Mouse (Mus musculus): ENCODE measurements around the gene P2ry12. TPM values are rescaled to one million over a fixed set of nuclear protein-coding genes. Genes with fewer than 3 reads are reported as not detected.

P2ry12 gene
- total RNA-seq (2022), result 1 to 10 TPM; 1.2 to 5.1 (median 4.4) TPM

- DNase-seq (ENCODE audit: low spot score), result peak; percentile 21
Observed at GRCm38 (mm10) chr3:59262704-59263103, at the start of gene P2ry12. TSS of gene P2ry12 (minus strand) at chr3:59262871.

DNA sequence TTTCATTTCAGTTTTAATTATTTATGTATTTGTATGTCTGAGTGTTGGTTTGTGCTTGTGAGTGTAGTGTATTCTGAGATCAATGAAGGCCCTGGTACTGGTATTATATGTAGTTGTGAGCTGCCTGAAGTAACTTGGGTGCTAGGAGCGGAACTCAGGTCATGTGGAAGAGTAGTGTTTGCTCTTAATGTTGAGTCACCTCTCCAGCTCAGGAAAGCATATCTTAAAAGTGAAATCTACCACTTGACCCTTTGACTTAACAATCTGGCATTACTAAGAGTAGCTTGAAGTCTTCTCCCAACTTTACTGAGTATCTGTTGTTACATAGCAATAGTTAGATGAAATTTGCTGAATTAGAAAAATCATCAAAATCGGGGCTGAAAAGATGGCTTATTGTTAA, 42.8 kb upstream of the P2ry12 start:
- DNase-seq (ENCODE audit: low spot score), result no peak

GRCm38 (mm10) chr3:59304944-59305343, 42.3 kb upstream of the P2ry12 start:
- no peak for DNase-seq (ENCODE audit: low spot score)

- no peak for DNase-seq (ENCODE audit: low spot score)
Observed at GRCm38 (mm10) chr3:59297653-59298052, 35.0 kb upstream of the P2ry12 start.

DNA sequence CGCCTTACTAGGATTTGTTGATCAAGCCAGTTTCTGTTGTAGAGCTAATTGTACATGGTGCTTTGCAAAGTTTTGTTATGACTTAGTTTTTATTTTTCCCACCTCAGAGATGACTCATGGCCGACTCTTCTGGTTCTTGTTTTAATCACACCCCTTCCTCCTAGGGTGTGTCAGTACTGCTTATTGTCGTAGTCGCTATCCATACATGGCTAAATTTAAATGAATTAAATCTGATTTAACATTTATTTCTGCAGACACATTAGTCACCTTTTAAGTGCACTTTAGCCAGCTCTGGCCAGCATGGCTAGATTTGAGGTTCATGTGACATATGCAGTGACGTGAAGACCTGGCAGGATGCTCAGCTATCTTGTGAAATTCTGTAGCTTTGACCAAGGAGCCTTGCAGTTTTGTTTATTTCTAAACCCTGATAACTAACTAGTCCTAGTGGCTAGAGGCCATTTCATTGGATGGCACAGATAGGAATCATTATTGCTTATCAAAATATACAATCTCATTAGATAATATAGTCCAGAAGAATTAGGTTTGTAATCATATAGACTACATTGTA, 34.0 kb upstream of the P2ry12 start:
- no peak for DNase-seq (ENCODE audit: low spot score)

GRCm38 (mm10) chr3:59295699-59296562, 33.3 kb upstream of the P2ry12 start:
- no peak for DNase-seq (ENCODE audit: low spot score)

DNA sequence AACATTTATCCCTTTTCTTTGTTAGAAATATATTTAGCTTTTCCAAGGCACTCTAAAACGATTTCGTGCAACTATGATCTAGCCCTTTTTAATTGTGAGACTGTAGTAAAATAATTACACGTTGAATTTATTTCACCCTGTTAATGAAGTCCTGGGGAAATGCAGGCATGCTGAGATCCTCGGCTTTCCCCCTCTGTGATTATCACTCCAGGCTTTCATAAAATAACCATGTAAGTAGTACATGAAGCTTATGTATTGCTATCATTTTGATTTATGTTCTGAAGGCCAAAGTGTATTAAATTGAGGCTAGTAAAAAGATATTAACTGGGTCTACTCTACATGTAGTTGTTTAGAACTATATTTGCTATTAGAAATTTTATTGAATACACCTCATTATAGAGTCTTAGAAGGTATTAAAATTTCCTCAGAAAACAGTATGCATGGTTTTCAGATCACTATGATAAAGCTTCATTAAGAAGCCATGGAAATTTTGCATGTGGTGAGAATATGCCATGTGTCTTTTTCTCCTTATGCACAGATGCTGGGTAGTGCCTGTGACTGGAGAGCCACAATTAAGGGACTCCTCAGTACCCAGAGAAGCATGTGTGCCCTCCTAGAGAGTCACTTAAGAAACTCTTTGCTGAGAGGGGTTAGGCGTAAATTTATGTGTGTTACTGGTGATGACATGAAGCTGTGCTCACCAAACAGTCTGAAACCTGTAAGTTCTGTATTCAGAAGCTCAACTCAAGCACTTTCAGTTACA, 30.9 kb upstream of the P2ry12 start:
- DNase-seq (ENCODE audit: low spot score), result no peak

- no peak for DNase-seq (ENCODE audit: low spot score)
Observed at GRCm38 (mm10) chr3:59290551-59290950, 27.9 kb upstream of the P2ry12 start.

GRCm38 (mm10) chr3:59278620-59279019, 15.9 kb upstream of the P2ry12 start:
- no peak for DNase-seq (ENCODE audit: low spot score)

- DNase-seq (ENCODE audit: low spot score), result no peak
Observed at GRCm38 (mm10) chr3:59278254-59278533, 15.5 kb upstream of the P2ry12 start.

GRCm38 (mm10) chr3:59277502-59278253, 15.0 kb upstream of the P2ry12 start:
- DNase-seq (ENCODE audit: low spot score), result no peak

DNA sequence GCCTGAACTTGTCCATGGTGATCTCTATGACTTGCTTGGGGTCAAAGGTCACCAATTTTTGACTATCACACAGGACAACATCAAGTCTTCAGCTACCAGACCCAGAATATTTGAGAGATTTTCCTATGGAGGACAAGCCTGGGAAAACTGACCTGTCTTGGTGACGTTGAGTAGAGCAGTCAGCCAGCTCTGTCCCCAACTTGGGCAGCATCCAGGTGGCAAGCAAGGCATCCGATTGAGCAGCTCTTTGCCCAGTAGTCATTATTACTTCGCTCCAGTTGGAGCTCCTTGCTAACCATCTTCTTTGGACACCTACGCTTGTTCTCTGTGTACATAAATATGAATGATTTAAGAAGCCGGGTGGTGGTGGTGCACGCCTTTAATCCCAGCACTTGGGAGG, 8.1 kb upstream of the P2ry12 start:
- no peak for DNase-seq (ENCODE audit: low spot score)

DNA sequence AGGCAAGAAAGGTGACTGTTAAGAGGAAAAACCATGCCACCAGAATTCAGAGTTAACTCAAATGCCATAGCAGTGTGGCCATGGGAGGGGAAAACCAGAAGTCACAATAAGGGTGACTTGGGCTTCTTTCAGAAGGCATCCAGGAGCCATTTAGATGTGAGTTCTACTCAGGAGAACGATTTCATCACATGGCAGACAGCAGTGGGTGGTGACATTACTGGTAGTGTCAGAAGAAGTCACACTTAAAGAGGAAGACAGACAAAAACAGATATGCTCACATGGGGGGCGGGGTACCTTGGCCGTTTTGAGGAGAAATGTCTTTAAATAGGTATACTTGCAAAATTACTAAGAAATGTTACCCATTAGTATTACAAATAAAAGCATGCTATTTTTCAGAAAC, 1.3 kb upstream of the P2ry12 start:
- DNase-seq (ENCODE audit: low spot score), result no peak

DNA sequence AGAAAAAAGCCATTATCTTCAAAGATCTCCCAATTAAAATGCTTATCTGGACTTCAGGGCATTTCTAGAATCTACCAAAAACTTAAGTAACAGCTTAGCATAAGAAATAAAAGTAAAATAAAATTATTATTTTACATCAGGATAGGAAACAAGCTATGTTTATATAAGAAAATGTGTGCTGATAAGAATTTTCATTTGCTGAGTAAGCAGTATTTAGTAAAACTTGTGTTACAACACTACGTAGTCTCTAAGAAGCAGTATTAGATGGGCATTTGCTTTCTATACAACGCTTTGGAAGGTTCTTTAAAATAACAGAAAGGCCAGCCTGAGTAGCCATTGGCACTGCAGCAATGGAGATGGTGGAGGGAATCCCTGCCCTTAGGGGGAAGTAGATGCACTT, 746 bp upstream of the P2ry12 start:
- no peak for DNase-seq (ENCODE audit: low spot score)

DNA sequence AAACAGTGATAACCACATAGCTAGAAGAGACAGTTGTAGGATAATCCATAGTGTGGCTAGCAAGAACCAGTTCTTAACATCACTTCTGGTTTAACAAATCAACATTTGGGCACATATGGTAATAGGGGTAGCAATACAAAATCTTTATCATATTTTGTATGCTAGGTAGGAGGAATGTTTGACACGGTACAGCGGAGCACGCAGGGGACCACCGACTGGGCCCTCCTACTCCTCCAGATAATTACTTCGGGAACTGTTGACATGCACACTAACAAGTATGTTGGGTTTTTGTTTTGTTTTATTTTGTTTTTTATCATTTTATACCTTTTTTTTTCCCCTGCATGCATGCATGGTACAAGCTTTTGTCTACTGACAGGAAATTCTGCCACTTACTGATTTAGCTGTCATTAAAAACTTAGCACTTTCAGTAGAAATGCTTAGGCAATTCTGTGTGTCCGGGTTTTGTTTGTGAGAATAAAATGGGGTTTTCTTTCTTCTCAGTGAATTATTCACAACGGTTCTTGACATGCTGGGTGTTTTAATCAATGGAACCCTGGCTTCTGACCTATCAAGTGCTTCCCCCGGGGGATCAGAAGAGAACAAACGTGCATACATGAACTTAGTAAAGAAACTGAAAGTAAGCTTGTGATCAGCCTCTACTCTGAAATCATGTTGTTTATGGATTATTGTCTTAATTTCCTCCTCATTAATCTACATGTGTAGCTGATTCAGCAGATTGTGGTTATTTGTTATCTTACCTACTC, 780 bp downstream of the P2ry12 start:
- DNase-seq (ENCODE audit: low spot score), result no peak

DNA sequence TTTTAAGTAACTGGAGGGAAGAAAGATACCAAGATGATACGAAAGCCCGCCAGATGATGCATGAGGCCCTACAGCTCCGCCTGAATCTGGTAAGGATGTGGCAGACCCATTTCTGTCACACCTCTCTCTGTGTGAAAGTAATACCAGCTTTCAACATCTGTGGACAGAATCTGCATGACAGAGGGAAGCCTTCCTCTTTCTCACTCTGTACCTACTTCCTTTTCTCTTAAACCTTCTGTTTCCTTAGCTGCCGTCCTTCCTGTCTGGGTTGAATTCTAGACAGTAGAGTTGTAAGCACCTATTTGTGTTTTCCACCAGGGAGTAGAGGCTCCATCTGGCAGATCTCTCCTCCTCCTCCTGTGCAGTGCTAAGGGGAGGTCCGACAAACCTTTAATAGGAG, 1.9 kb downstream of the P2ry12 start:
- DNase-seq (ENCODE audit: low spot score), result no peak

DNA sequence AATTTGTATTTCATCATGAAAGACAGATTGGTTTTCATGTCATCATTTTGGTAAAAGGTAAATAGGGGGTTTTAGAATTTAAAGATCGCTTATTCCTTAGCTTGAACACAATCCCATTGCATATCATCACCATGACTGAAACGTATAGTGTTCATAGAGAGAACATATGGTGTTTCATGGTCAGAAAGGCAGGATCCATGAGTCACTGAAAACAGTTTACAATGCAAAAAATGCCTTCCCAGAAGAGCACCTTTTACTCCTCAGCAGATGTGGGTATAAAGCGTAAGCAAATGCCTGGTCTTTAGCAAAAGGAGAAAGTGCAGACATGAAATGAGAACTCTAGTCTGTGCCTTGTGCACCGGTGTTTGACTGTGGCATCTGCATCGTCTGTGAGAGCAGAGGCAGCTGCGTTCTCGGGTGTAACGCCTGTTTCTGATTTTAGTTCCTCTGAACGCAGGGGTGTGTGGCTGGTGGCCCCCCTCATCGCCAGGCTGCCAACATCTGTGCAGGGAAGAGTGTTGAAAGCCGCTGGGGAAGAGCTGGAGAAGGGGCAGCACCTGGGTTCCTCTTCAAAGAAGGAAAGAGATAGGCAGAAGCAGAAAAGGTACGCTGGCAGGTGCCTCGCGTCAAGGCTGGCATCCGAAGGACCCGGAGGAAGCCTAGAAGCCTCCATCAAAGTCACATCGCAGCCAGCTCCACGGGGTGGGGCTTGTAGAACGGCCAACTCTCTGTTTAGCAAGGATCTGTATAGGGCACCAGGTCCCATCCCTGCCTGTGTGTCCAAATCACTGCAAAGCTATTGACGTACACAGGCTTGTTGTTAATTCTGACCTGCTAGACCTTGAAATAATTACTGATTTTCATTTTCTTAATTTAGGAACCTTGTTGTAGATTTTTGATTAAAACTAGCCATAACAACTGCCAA, 4.7 kb downstream of the P2ry12 start:
- DNase-seq (ENCODE audit: low spot score), result no peak

- no peak for DNase-seq (ENCODE audit: low spot score)
Observed at GRCm38 (mm10) chr3:59250454-59250853, 12.2 kb downstream of the P2ry12 start.

GRCm38 (mm10) chr3:59248031-59248430, 14.6 kb downstream of the P2ry12 start:
- no peak for DNase-seq (ENCODE audit: low spot score)

- no peak for DNase-seq (ENCODE audit: low spot score)
Observed at GRCm38 (mm10) chr3:59243384-59243783, 19.3 kb downstream of the P2ry12 start.

Data from heart, adult 8-10 months (tissue).